Mouse (Mus musculus) ovary, adult 18-20 months (tissue): ENCODE measurements around the gene Coro2b.

Experiments used
- DNase-seq: peaks from one replicate; pipeline ENCODE4 v3.0.0; 2022; ENCODE audit warnings: low spot score, mixed read lengths

Coro2b gene

GRCm38 (mm10) chr9:62438085-62438754 lies 98.6 kb downstream of the Coro2b start:
- no peak for DNase-seq

- no peak for DNase-seq
Observed at GRCm38 (mm10) chr9:62437446-62437845, 99.4 kb downstream of the Coro2b start.

- DNase-seq = peak; percentile 79
Observed at GRCm38 (mm10) chr9:62435613-62436318, 101.1 kb downstream of the Coro2b start.

GRCm38 (mm10) chr9:62432261-62433060 lies 104.4 kb downstream of the Coro2b start:
- DNase-seq = peak; percentile 72

GRCm38 (mm10) chr9:62430741-62431140 lies 106.1 kb downstream of the Coro2b start:
- no peak for DNase-seq

GRCm38 (mm10) chr9:62427010-62427409 lies 109.8 kb downstream of the Coro2b start:
- no peak for DNase-seq

GRCm38 (mm10) chr9:62426531-62426930 lies 110.3 kb downstream of the Coro2b start:
- DNase-seq = no peak

DNA sequence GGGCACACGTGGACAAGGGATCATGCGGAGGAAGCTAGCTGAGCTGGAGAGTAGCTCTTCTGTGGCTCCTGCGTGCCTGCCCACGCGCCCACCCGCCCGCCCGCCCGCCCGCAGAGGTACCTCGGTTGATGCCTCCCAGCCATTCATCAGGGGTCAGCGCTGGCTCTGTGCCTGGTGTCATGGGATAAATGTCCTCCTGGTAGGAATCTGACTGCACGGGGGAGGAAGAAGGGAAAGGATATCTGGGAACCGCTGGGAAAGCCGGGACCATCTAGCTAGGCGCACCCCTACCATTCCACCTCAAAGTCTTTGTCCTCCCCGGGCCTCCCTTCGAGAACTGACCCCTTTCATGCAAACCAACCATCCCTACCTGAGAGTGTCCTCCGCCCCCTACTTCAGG lies 110.8 kb downstream of the Coro2b start:
- no peak for DNase-seq

- DNase-seq = no peak
Observed at GRCm38 (mm10) chr9:62425265-62425664, 111.6 kb downstream of the Coro2b start.

DNA sequence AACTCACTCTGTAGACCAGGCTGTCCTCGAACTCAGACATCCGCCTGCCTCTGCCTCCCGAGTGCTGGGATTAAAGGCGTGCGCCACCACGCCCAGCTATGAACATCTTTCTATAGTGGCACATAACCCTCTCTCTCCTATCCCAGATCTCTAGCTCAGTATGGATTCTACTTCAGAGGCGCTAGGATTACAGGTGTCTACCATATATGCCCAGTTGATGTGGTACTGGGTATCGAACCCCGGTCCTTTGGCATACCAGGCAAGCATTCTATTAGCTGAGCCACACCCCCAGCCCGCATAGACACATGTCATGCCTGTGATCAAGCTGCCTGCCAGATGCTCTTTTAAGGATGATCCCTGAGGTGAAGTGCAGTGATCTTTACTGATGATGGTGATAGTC lies 113.0 kb downstream of the Coro2b start:
- no peak for DNase-seq

- no peak for DNase-seq
Observed at GRCm38 (mm10) chr9:62422926-62423325, 113.9 kb downstream of the Coro2b start.

- DNase-seq = no peak
Observed at GRCm38 (mm10) chr9:62421911-62422310, 114.9 kb downstream of the Coro2b start.

- DNase-seq = peak; percentile 80
Observed at GRCm38 (mm10) chr9:62421027-62421426, 115.8 kb downstream of the Coro2b start.

GRCm38 (mm10) chr9:62420261-62420917 lies 116.5 kb downstream of the Coro2b start:
- DNase-seq = no peak

GRCm38 (mm10) chr9:62418742-62419141 lies 118.1 kb downstream of the Coro2b start:
- DNase-seq = no peak

DNA sequence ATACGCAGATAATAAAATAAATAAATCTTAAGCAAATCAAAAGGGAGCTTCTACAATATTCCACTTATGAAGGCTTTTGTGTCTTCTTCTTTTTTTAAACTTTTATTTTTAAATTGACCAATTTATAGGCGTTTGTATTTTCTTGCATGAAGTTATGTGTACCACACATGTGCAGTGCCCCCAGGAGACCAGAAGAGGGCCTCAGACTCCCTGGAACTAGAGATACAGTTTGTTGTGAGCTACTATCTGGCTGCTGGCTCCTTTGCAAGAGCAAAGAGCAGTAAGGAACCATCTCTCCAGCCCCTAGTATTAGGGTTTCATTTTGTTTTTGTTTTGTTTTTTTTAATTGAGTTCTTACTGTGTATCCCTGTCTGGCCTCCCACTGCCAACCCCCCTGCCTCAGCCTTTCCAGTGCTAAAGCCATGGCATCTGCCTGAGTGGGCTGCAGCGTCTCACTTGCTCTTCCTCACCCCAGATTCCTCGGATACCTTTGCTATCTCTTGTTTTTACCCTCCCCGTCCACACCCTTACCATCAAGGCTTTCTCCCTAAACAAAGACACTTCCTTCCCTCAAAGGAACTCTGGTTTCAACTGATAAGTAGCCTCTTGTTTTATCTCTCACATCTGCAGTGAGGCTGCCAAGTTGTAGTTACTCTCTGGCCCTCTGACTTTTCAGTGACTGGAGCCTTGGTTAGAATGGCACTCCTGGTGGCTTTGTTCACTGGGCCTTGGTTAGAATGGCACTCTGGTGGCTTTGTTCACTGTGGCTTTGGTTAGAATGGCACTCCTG lies 129.3 kb downstream of the Coro2b start:
- no peak for DNase-seq

DNA sequence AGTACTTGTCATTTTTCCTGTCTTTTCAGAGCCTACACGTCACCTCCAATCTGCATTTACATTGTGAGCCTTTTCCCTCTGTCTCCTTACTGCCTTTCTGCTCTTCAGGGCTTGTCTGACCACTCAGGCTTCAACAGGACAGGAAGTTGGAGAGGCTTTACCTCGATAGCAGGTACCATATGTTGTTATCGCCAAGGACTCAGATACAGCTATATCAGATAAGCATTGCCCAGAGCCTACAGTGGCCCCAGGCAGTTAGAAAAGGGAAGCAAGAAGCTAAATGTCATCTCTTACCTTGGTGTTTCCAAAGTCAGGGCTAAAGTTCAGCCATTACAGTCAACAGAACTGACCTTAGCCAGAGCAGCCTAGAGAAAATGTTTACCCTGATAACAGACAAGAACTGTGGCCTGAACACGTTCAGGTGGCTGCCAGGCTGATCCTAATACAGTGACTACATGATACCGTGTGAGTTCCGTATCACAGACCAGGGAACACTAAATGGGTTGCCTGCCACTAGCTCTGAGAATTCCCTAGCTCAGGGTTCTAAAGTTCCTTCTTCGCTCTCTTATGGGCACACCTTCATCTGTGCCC lies 130.3 kb downstream of the Coro2b start:
- DNase-seq = no peak

GRCm38 (mm10) chr9:62401589-62401988 lies 135.3 kb downstream of the Coro2b start:
- DNase-seq = no peak

DNA sequence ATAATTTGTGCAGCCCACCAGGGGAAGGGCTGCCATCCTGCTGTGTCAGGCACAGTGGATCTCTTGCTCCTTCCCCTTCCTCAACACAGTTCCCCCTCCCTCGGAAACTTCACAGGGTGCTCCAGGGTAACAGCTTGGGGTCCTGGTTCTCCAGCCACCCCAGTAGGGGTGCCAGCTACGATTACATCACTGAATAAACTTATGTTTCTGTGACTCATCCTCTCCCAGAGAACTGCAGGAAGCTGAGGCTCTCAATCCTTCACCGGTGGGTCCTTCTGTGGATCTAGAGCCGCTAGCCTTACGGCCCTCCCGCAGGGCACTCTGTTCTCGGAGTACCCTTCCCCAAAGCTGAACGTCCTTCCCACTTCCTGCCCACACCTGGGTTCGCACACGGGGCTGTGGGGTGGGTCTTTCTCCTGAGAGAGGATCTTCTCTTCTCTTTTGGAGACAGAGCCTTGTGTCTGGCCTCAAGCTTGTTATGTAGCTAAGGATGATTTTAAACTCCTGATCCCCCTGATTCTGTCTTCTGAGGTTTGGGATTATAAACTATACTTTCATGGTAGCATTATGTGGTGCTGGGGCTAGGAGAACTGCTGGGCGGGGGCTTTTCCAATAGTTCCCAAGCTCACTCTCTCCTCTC lies 136.2 kb downstream of the Coro2b start:
- no peak for DNase-seq

GRCm38 (mm10) chr9:62394163-62394562 lies 142.7 kb downstream of the Coro2b start:
- no peak for DNase-seq

DNA sequence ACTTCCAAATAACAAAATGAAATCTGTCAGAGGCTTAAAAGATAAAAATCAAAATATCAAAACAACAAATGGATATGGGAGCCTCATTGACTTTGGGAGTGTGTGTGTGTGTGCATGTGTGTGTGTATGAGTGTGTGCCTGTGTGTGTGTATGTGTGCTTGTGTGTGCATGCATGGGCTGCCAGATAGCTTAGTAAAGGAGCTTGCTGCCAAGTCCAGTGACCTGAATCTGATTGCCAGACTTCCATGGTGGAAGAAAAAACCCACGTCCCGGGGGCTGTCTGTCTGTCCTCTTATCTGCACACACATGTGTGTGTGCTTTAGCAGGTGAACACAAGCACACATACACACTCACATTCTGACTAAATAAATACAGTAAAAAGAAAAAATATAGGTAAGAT lies 143.3 kb downstream of the Coro2b start:
- no peak for DNase-seq
